Mouse (Mus musculus): ENCODE results near the gene Sema4a.

- no peak for TF ChIP-seq CTCF (IDR thresholded peaks at IDR 0.05; ENCODE audit: low read depth)
- no peak for TF ChIP-seq EP300 (optimal IDR thresholded peaks at IDR 0.05)
These were observed 40.5 kb upstream of the Sema4a start for GRCm38 (mm10) chr3:88501366-88502030.
